ENCODE assay signal across 8 mouse cellular contexts in genomic region chr7:83914566-83914965, GRCm38 (mm10). TPM values are rescaled to one million over a fixed set of nuclear protein-coding genes. Genes with fewer than 3 reads are reported as not detected.
DNase-seq lines count a peak whose midpoint lies in the region; ATAC-seq and TF ChIP-seq lines count a peak whose summit lies in the region.

No protein-coding gene starts in this region.

- H3K27ac ChIP-seq in forebrain, embryonic 10.5 days = no peak overlapping the region
- no peak overlapping the region for H3K27ac ChIP-seq in forebrain, embryonic 12.5 days
- H3K27ac ChIP-seq in forebrain, embryonic 11.5 days (ENCODE audit: low read depth, low read length) = no peak overlapping the region
- no peak overlapping the region for H3K27ac ChIP-seq in hindbrain, embryonic 14.5 days
- no peak overlapping the region for H3K27ac ChIP-seq in midbrain, embryonic 15.5 days
- no peak overlapping the region for H3K27ac ChIP-seq in small intestine, adult 2 months (ENCODE audit: insufficient read depth, low read depth, low read length)

- H3K4me1 ChIP-seq in forebrain, embryonic 10.5 days = no peaks in the 10 kb centered on the region
- H3K4me1 ChIP-seq in forebrain, embryonic 12.5 days = no peaks in the 10 kb centered on the region
- H3K4me1 ChIP-seq in forebrain, embryonic 11.5 days (replicated peaks; ENCODE audit: control insufficient read depth, insufficient read depth, low read length) = no peaks in the 10 kb centered on the region
- no peaks in the 10 kb centered on the region for H3K4me1 ChIP-seq in hindbrain, embryonic 14.5 days (replicated peaks; ENCODE audit: control insufficient read depth, insufficient read depth, low read length)
- no peaks in the 10 kb centered on the region for H3K4me1 ChIP-seq in midbrain, embryonic 15.5 days
- H3K4me1 ChIP-seq in small intestine, adult 2 months (ENCODE audit: control insufficient read depth, insufficient read depth, insufficient read length, low read length) = peaks cover 2% of the 10 kb centered on the region; the same call in 1 of the 2 replicates

- intact Hi-C loops in left cerebral cortex, postnatal 10 days (cut with DNase I) = loop anchor here (5.0 kb wide), 3 partner anchors 173 to 443 kb away; partner anchors contain the start of gene Cemip

- no peak overlapping the region for H3K4me2 ChIP-seq in forebrain, embryonic 12.5 days
- no peak overlapping the region for H3K4me2 ChIP-seq in forebrain, embryonic 11.5 days (ENCODE audit: low read depth, low read length, severe bottlenecking)
- no peak overlapping the region for H3K4me2 ChIP-seq in hindbrain, embryonic 14.5 days (replicated peaks)
- H3K4me2 ChIP-seq in midbrain, embryonic 15.5 days = no peak overlapping the region

- no peak overlapping the region for H3K4me3 ChIP-seq in forebrain, embryonic 10.5 days
- no peak overlapping the region for H3K4me3 ChIP-seq in forebrain, embryonic 12.5 days (replicated peaks)
- H3K4me3 ChIP-seq in forebrain, embryonic 11.5 days (ENCODE audit: low read depth, low read length) = no peak overlapping the region
- H3K4me3 ChIP-seq in hindbrain, embryonic 14.5 days (replicated peaks; ENCODE audit: low read length) = no peak overlapping the region
- no peak overlapping the region for H3K4me3 ChIP-seq in midbrain, embryonic 15.5 days
- H3K4me3 ChIP-seq in small intestine, adult 2 months (ENCODE audit: low read depth, low read length) = no peak overlapping the region

- no peak overlapping the region for H3K9ac ChIP-seq in forebrain, embryonic 12.5 days
- no peak overlapping the region for H3K9ac ChIP-seq in forebrain, embryonic 11.5 days (ENCODE audit: low read length)
- H3K9ac ChIP-seq in hindbrain, embryonic 14.5 days = no peak overlapping the region
- H3K9ac ChIP-seq in midbrain, embryonic 15.5 days = no peak overlapping the region

- peak; percentile 79; the same call in 1 of the 2 replicates for TF ChIP-seq CTCF in small intestine, adult 2 months (IDR thresholded peaks at IDR 0.05; ENCODE audit: extremely low read depth, insufficient read length, insufficient replicate concordance, low read depth, low read length)

- no peaks in the 10 kb centered on the region for H3K36me3 ChIP-seq in forebrain, embryonic 10.5 days (replicated peaks)
- H3K36me3 ChIP-seq in forebrain, embryonic 12.5 days (replicated peaks) = no peaks in the 10 kb centered on the region
- no peaks in the 10 kb centered on the region for H3K36me3 ChIP-seq in forebrain, embryonic 11.5 days (ENCODE audit: control insufficient read depth, insufficient read depth, low read length)
- H3K36me3 ChIP-seq in hindbrain, embryonic 14.5 days (replicated peaks; ENCODE audit: control insufficient read depth, insufficient read depth) = no peaks in the 10 kb centered on the region
- H3K36me3 ChIP-seq in midbrain, embryonic 15.5 days (replicated peaks) = no peaks in the 10 kb centered on the region
- no peaks in the 10 kb centered on the region for H3K36me3 ChIP-seq in small intestine, adult 2 months (ENCODE audit: control insufficient read depth, insufficient read depth, low read length)

- H3K27me3 ChIP-seq in forebrain, embryonic 10.5 days (ENCODE audit: poor library complexity, severe bottlenecking) = no peaks in the 10 kb centered on the region
- no peaks in the 10 kb centered on the region for H3K27me3 ChIP-seq in forebrain, embryonic 12.5 days
- H3K27me3 ChIP-seq in forebrain, embryonic 11.5 days (ENCODE audit: control insufficient read depth, insufficient read depth, low read length) = no peaks in the 10 kb centered on the region
- H3K27me3 ChIP-seq in hindbrain, embryonic 14.5 days (ENCODE audit: control insufficient read depth, insufficient read depth, low read length) = no peaks in the 10 kb centered on the region
- H3K27me3 ChIP-seq in midbrain, embryonic 15.5 days (replicated peaks) = no peaks in the 10 kb centered on the region
- no peaks in the 10 kb centered on the region for H3K27me3 ChIP-seq in small intestine, adult 2 months (ENCODE audit: control insufficient read depth, insufficient read depth, low read length)

- peak; percentile 71 for DNase-seq in forebrain, embryonic 10.5 days (ENCODE audit: extremely low spot score, low spot score)
- peak; percentile 61 for DNase-seq in c-Kit-negative CD71-positive TER-119-positive erythroid progenitor cells, embryonic 14.5 days (ENCODE audit: low read depth, low spot score)
- peak; percentile 87 for DNase-seq in forebrain, embryonic 11.5 days (ENCODE audit: low spot score)
- DNase-seq in hindbrain, embryonic 14.5 days (ENCODE audit: low spot score) = peak; percentile 95
- DNase-seq in left cerebral cortex, postnatal 10 days (ENCODE audit: extremely low spot score in 1 of 2, low spot score in 2 of 2) = peak; percentile 73 to 84

- no peak for TF ChIP-seq POLR2A in small intestine, adult 2 months (IDR thresholded peaks at IDR 0.05; ENCODE audit: low read depth, low read length)

- H3K9me3 ChIP-seq in forebrain, embryonic 10.5 days = no peaks in the 10 kb centered on the region
- no peaks in the 10 kb centered on the region for H3K9me3 ChIP-seq in forebrain, embryonic 12.5 days
- H3K9me3 ChIP-seq in forebrain, embryonic 11.5 days (ENCODE audit: control insufficient read depth, low read length) = no peaks in the 10 kb centered on the region
- H3K9me3 ChIP-seq in hindbrain, embryonic 14.5 days (ENCODE audit: control insufficient read depth, low read length) = no peaks in the 10 kb centered on the region
- H3K9me3 ChIP-seq in midbrain, embryonic 15.5 days = no peaks in the 10 kb centered on the region

- 3% methylated on average over 3 of the region's 3 CpGs for WGBS in forebrain, embryonic 10.5 days
- WGBS in forebrain, embryonic 12.5 days = 2% methylated on average over 3 of the region's 3 CpGs
- WGBS in forebrain, embryonic 11.5 days = 4% methylated on average over 3 of the region's 3 CpGs
- WGBS in hindbrain, embryonic 14.5 days = 1% methylated on average over 3 of the region's 3 CpGs
- under 1% methylated on average over 3 of the region's 3 CpGs for WGBS in midbrain, embryonic 15.5 days
- WGBS in small intestine, adult 2 months = 1% methylated on average over 3 of the region's 3 CpGs

- ATAC-seq in forebrain, embryonic 12.5 days (ENCODE audit: low FRiP score) = no peak
- no peak for ATAC-seq in forebrain, embryonic 11.5 days (replicated peaks; ENCODE audit: low FRiP score)
- ATAC-seq in hindbrain, embryonic 14.5 days (ENCODE audit: low FRiP score) = no peak; the same call in 1 of the 2 replicates
- peak; percentile 62 for ATAC-seq in midbrain, embryonic 15.5 days (replicated peaks)

RNA-seq across cellular contexts. Expression of gene Mesd, which starts 30.3 kb away (rescaled TPM):
- polyA plus RNA-seq in forebrain, embryonic 10.5 days (2016; fragmentation: Nextera tagmentation; extraction: Ambion mirVana) = 102 and 106 TPM in 2 replicates
- polyA plus RNA-seq in forebrain, embryonic 12.5 days (2016; fragmentation: Nextera tagmentation; extraction: Ambion mirVana) = 75.9 and 80.8 TPM in 2 replicates
- 66.0 and 70.1 TPM in 2 replicates for polyA plus RNA-seq in forebrain, embryonic 11.5 days (2014; fragmentation: Nextera tagmentation; extraction: Ambion mirVana)
- 55.8 and 56.1 TPM in 2 replicates for polyA plus RNA-seq in hindbrain, embryonic 14.5 days (2014; fragmentation: Nextera tagmentation; extraction: Ambion mirVana)
- total RNA-seq in left cerebral cortex, postnatal 10 days (2021) = 10 to 100 TPM; 56.6 to 74.9 TPM
- 64.7 and 67.1 TPM in 2 replicates for polyA plus RNA-seq in midbrain, embryonic 15.5 days (2015; fragmentation: Nextera tagmentation; extraction: Ambion mirVana)
- 2.2 and 2.4 TPM in 2 replicates for polyA plus RNA-seq in small intestine, adult 2 months (2012; rRNA removed)

RNA-seq across cellular contexts. Expression of gene Tlnrd1, which starts 30.5 kb away (rescaled TPM):
- 7.6 and 8.4 TPM in 2 replicates for polyA plus RNA-seq in forebrain, embryonic 10.5 days (2016; fragmentation: Nextera tagmentation; extraction: Ambion mirVana)
- 8.7 and 10.9 TPM in 2 replicates for polyA plus RNA-seq in forebrain, embryonic 12.5 days (2016; fragmentation: Nextera tagmentation; extraction: Ambion mirVana)
- polyA plus RNA-seq in forebrain, embryonic 11.5 days (2014; fragmentation: Nextera tagmentation; extraction: Ambion mirVana) = 14.3 and 14.5 TPM in 2 replicates
- polyA plus RNA-seq in hindbrain, embryonic 14.5 days (2014; fragmentation: Nextera tagmentation; extraction: Ambion mirVana) = 13.0 and 15.4 TPM in 2 replicates
- 10 to 100 TPM; 17.2 to 18.6 TPM for total RNA-seq in left cerebral cortex, postnatal 10 days (2021)
- 10.1 and 12.1 TPM in 2 replicates for polyA plus RNA-seq in midbrain, embryonic 15.5 days (2015; fragmentation: Nextera tagmentation; extraction: Ambion mirVana)
- polyA plus RNA-seq in small intestine, adult 2 months (2012; rRNA removed) = 62.0 and 117 TPM in 2 replicates

Comparison
In these comparisons a context has a peak if more than half of its experiments do, and no peak if none do; other contexts are left out.
1. RNA of gene Mesd, which starts 30.3 kb away (polyA plus RNA-seq): 102 to 106 TPM in forebrain, embryonic 10.5 days, 75.9 to 80.8 TPM in forebrain, embryonic 12.5 days, 66.0 to 70.1 TPM in forebrain, embryonic 11.5 days, 64.7 to 67.1 TPM in midbrain, embryonic 15.5 days and 55.8 to 56.1 TPM in hindbrain, embryonic 14.5 days; 2.2 to 2.4 TPM in small intestine, adult 2 months; every median in the first group is over 10 times any median in the second.
2. Peak in every context shown above with its lines, with median percentiles within 50 percentile points of each other: DNase-seq.